Mouse (Mus musculus): ENCODE measurements around the gene Nploc4. TPM values are rescaled to one million over a fixed set of nuclear protein-coding genes. Genes with fewer than 3 reads are reported as not detected.

Gene Nploc4
- polyA plus RNA-seq, 1 experiment from 2014 or later, result 15.6 TPM

GRCm38 (mm10) chr11:120369656-120370055 is 67.9 kb downstream of the Nploc4 start:
- no peak overlapping the region for H3K9ac ChIP-seq (ENCODE audit: low read depth, low read length)
- ATAC-seq, result peak; percentile 63
- H3K4me3 ChIP-seq (ENCODE audit: low read depth, low read length), result no peak overlapping the region
- peak; percentile 91 for TF ChIP-seq CTCF (IDR thresholded peaks at IDR 0.05; ENCODE audit: low read depth)
- H3K36me3 ChIP-seq (ENCODE audit: control insufficient read depth, insufficient read depth), result peaks cover 40% of the 10 kb centered on the region
- no peak overlapping the region for H3K27ac ChIP-seq (ENCODE audit: low read depth, low read length)
- 32% methylated on average over 8 of the region's 8 CpGs for WGBS
- no peaks in the 10 kb centered on the region for H3K4me1 ChIP-seq (replicated peaks; ENCODE audit: control insufficient read depth, insufficient read depth, low read length)
- H3K4me2 ChIP-seq (replicated peaks; ENCODE audit: low read depth), result no peak overlapping the region
- no peaks in the 10 kb centered on the region for H3K9me3 ChIP-seq (ENCODE audit: control insufficient read depth)
- H3K27me3 ChIP-seq (replicated peaks; ENCODE audit: control insufficient read depth, insufficient read depth, low read length), result no peaks in the 10 kb centered on the region

DNA sequence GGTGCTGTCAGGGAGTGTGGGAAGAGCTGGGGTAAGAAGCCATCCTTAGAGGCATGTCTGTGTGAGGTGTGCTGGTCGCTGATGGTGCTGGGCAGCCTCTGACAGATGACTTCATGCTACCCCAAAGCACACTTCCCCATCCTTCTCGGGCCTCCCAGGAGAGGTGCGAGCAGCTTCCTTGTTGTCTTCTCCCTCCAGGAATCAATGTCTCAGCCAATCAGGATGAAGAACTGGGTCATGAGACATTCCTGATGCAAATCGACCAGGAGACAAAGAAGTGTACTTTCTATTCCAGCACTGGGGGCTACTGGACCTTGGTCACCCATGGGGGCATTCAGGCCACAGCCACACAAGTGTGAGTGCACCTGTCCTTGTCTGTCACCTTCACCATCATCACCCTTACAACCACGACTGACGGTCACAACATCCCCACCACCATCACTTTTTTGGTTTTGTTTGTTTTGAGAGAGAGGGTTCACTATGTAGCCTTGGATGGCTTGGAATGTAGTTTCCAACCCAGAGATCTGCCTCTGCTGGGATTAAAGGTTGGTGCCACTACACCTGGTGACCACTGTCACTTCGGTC is 71.0 kb downstream of the Nploc4 start:
- no peaks in the 10 kb centered on the region for H3K27me3 ChIP-seq (replicated peaks; ENCODE audit: control insufficient read depth, insufficient read depth, low read length)
- 32% methylated on average over 7 of the region's 7 CpGs for WGBS
- H3K9me3 ChIP-seq (ENCODE audit: control insufficient read depth), result no peaks in the 10 kb centered on the region
- H3K9ac ChIP-seq (ENCODE audit: low read depth, low read length), result no peak overlapping the region
- no peak overlapping the region for H3K4me3 ChIP-seq (ENCODE audit: low read depth, low read length)
- H3K4me1 ChIP-seq (replicated peaks; ENCODE audit: control insufficient read depth, insufficient read depth, low read length), result no peaks in the 10 kb centered on the region
- no peak overlapping the region for H3K4me2 ChIP-seq (replicated peaks; ENCODE audit: low read depth)
- TF ChIP-seq CTCF (IDR thresholded peaks at IDR 0.05; ENCODE audit: low read depth), result no peak
- peaks cover 12% of the 10 kb centered on the region; the same call in 1 of the 2 replicates for H3K36me3 ChIP-seq (ENCODE audit: control insufficient read depth, insufficient read depth)
- H3K27ac ChIP-seq (ENCODE audit: low read depth, low read length), result no peak overlapping the region
- no peak for ATAC-seq

DNA sequence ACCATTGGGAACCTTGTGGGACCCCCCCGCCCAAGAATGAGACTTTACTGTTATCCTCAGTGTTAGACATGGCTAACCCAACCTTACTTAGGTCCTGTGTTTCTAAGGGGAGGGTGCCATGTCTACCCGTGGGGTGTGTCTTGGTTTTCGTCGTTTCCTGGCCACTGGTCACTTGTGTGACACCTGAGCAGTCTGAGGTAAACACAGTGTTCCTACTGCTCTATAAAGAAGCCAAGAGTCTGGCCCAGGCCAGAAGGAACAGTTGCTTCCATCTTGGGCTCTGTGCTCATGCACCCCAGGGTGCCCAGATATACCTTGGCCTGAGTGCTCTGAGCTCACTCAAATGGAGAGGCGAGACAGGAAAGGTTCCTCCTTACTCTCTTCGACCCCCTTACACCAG is 74.6 kb downstream of the Nploc4 start:
- Histone ChIP-seq H3K27ac (ENCODE audit: low read depth, low read length) (no peak overlapping the region), H3K36me3 (ENCODE audit: control insufficient read depth, insufficient read depth) (no peaks in the 10 kb centered on the region), H3K9ac (ENCODE audit: low read depth, low read length) (no peak overlapping the region), H3K9me3 (ENCODE audit: control insufficient read depth) (no peaks in the 10 kb centered on the region), H3K4me2 (replicated peaks; ENCODE audit: low read depth) (no peak overlapping the region), H3K4me1 (replicated peaks; ENCODE audit: control insufficient read depth, insufficient read depth, low read length) (no peaks in the 10 kb centered on the region), H3K27me3 (replicated peaks; ENCODE audit: control insufficient read depth, insufficient read depth, low read length) (no peaks in the 10 kb centered on the region), H3K4me3 (ENCODE audit: low read depth, low read length) (no peak overlapping the region)
- ATAC-seq, result no peak
- 80% methylated on average over 6 of the region's 6 CpGs for WGBS
- TF ChIP-seq CTCF (IDR thresholded peaks at IDR 0.05; ENCODE audit: low read depth), result no peak

GRCm38 (mm10) chr11:120361295-120361694 is 76.2 kb downstream of the Nploc4 start, which contains the start of gene Fscn2:
Fscn2 (plus strand) TSS chr11:120361534.
- Histone ChIP-seq H3K36me3 (ENCODE audit: control insufficient read depth, insufficient read depth) (no peaks in the 10 kb centered on the region), H3K9ac (ENCODE audit: low read depth, low read length) (no peak within 1 kb of the TSS), H3K27ac (ENCODE audit: low read depth, low read length) (no peak within 1 kb of the TSS), H3K4me3 (ENCODE audit: low read depth, low read length) (no peak within 1 kb of the TSS), H3K4me2 (replicated peaks; ENCODE audit: low read depth) (no peak within 1 kb of the TSS), H3K9me3 (ENCODE audit: control insufficient read depth) (no peaks in the 10 kb centered on the region), H3K4me1 (replicated peaks; ENCODE audit: control insufficient read depth, insufficient read depth, low read length) (no peaks in the 10 kb centered on the region), H3K27me3 (replicated peaks; ENCODE audit: control insufficient read depth, insufficient read depth, low read length) (no peaks in the 10 kb centered on the region)
- no peak for TF ChIP-seq CTCF (IDR thresholded peaks at IDR 0.05; ENCODE audit: low read depth)
- WGBS, result 79% methylated on average over 10 of the region's 10 CpGs
- ATAC-seq, result no peak

- H3K4me2 ChIP-seq (replicated peaks; ENCODE audit: low read depth), result no peak overlapping the region
- no peaks in the 10 kb centered on the region for H3K27me3 ChIP-seq (replicated peaks; ENCODE audit: control insufficient read depth, insufficient read depth, low read length)
- H3K36me3 ChIP-seq (ENCODE audit: control insufficient read depth, insufficient read depth), result no peaks in the 10 kb centered on the region
- 83% methylated on average over 5 of the region's 5 CpGs for WGBS
- no peak overlapping the region for H3K9ac ChIP-seq (ENCODE audit: low read depth, low read length)
- H3K4me1 ChIP-seq (replicated peaks; ENCODE audit: control insufficient read depth, insufficient read depth, low read length), result no peaks in the 10 kb centered on the region
- no peak for TF ChIP-seq CTCF (IDR thresholded peaks at IDR 0.05; ENCODE audit: low read depth)
- no peak overlapping the region for H3K4me3 ChIP-seq (ENCODE audit: low read depth, low read length)
- H3K9me3 ChIP-seq (ENCODE audit: control insufficient read depth), result no peaks in the 10 kb centered on the region
- no peak overlapping the region for H3K27ac ChIP-seq (ENCODE audit: low read depth, low read length)
- ATAC-seq, result no peak
Measured at GRCm38 (mm10) chr11:120360755-120361154, 76.8 kb downstream of the Nploc4 start.

GRCm38 (mm10) chr11:120360062-120360461 is 77.4 kb downstream of the Nploc4 start:
- Histone ChIP-seq H3K9me3 (ENCODE audit: control insufficient read depth) (no peaks in the 10 kb centered on the region), H3K4me3 (ENCODE audit: low read depth, low read length) (no peak overlapping the region), H3K4me1 (replicated peaks; ENCODE audit: control insufficient read depth, insufficient read depth, low read length) (no peaks in the 10 kb centered on the region), H3K27me3 (replicated peaks; ENCODE audit: control insufficient read depth, insufficient read depth, low read length) (no peaks in the 10 kb centered on the region), H3K4me2 (replicated peaks; ENCODE audit: low read depth) (no peak overlapping the region), H3K36me3 (ENCODE audit: control insufficient read depth, insufficient read depth) (no peaks in the 10 kb centered on the region), H3K9ac (ENCODE audit: low read depth, low read length) (no peak overlapping the region), H3K27ac (ENCODE audit: low read depth, low read length) (no peak overlapping the region)
- 45% methylated on average over 8 of the region's 8 CpGs for WGBS
- no peak for ATAC-seq
- TF ChIP-seq CTCF (IDR thresholded peaks at IDR 0.05; ENCODE audit: low read depth), result no peak

GRCm38 (mm10) chr11:120359391-120359790 is 78.1 kb downstream of the Nploc4 start:
- ATAC-seq, result no peak
- Histone ChIP-seq H3K4me1 (replicated peaks; ENCODE audit: control insufficient read depth, insufficient read depth, low read length) (no peaks in the 10 kb centered on the region), H3K4me3 (ENCODE audit: low read depth, low read length) (no peak overlapping the region), H3K36me3 (ENCODE audit: control insufficient read depth, insufficient read depth) (no peaks in the 10 kb centered on the region), H3K27me3 (replicated peaks; ENCODE audit: control insufficient read depth, insufficient read depth, low read length) (no peaks in the 10 kb centered on the region), H3K4me2 (replicated peaks; ENCODE audit: low read depth) (no peak overlapping the region), H3K27ac (ENCODE audit: low read depth, low read length) (no peak overlapping the region), H3K9ac (ENCODE audit: low read depth, low read length) (no peak overlapping the region), H3K9me3 (ENCODE audit: control insufficient read depth) (no peaks in the 10 kb centered on the region)
- no peak for TF ChIP-seq CTCF (IDR thresholded peaks at IDR 0.05; ENCODE audit: low read depth)
- whole genome bisulfite sequencing, result 90% methylated on average over 6 of the region's 6 CpGs

Data from intestine, postnatal 0 days (tissue).